Mouse (Mus musculus) thymus, postnatal 4 days (tissue): ENCODE results near the gene Gm5089.

Experiments
- DNase-seq: peaks from one replicate; pipeline ENCODE4 v3.0.0; 2021

The Gm5089 gene

GRCm38 (mm10) chr14:122477261-122477671 lies 26.4 kb upstream of the Gm5089 start:
- DNase-seq = no peak

GRCm38 (mm10) chr14:122476822-122477215 lies 25.9 kb upstream of the Gm5089 start:
- no peak for DNase-seq

- DNase-seq = peak; percentile 27
These were observed 25.3 kb upstream of the Gm5089 start for GRCm38 (mm10) chr14:122476041-122476821.

- DNase-seq = peak; percentile 25
These were observed 24.7 kb upstream of the Gm5089 start for GRCm38 (mm10) chr14:122475557-122476040.

GRCm38 (mm10) chr14:122474891-122475556 lies 24.1 kb upstream of the Gm5089 start, which contains the start of gene Zic2:
TSS of gene Zic2 (plus strand) at chr14:122475435.
- DNase-seq = peak; percentile 55

GRCm38 (mm10) chr14:122474041-122474890 lies 23.4 kb upstream of the Gm5089 start:
- peak; percentile 37 for DNase-seq

GRCm38 (mm10) chr14:122473211-122473751 lies 22.4 kb upstream of the Gm5089 start:
- no peak for DNase-seq

- no peak for DNase-seq
These were observed 21.7 kb upstream of the Gm5089 start for GRCm38 (mm10) chr14:122472647-122473046.

- DNase-seq = no peak
These were observed 21.2 kb upstream of the Gm5089 start for GRCm38 (mm10) chr14:122472161-122472560.

GRCm38 (mm10) chr14:122471449-122472085 lies 20.7 kb upstream of the Gm5089 start:
- no peak for DNase-seq

GRCm38 (mm10) chr14:122468971-122469755 lies 18.2 kb upstream of the Gm5089 start:
- DNase-seq = peak; percentile 15

- DNase-seq = peak; percentile 8
These were observed 17.3 kb upstream of the Gm5089 start for GRCm38 (mm10) chr14:122467926-122468841.

GRCm38 (mm10) chr14:122466756-122467362 lies 15.9 kb upstream of the Gm5089 start:
- no peak for DNase-seq

GRCm38 (mm10) chr14:122465931-122466490 lies 15.1 kb upstream of the Gm5089 start:
- no peak for DNase-seq

GRCm38 (mm10) chr14:122464763-122465741 lies 14.1 kb upstream of the Gm5089 start, which contains the start of gene Zic5:
TSS of gene Zic5 (minus strand) at chr14:122465677.
- peak; percentile 38 for DNase-seq

- no peak for DNase-seq
These were observed 13.4 kb upstream of the Gm5089 start for GRCm38 (mm10) chr14:122464351-122464762.

GRCm38 (mm10) chr14:122463734-122464341 lies 12.9 kb upstream of the Gm5089 start:
- DNase-seq = peak; percentile 50
